Mouse (Mus musculus): ENCODE measurements around the gene Fam84b.

- TF ChIP-seq POLR2A (IDR thresholded peaks at IDR 0.05; ENCODE audit: insufficient read depth, low read length) (no peak), CTCF (IDR thresholded peaks at IDR 0.05; ENCODE audit: low read depth, low read length) (no peak)
These were observed 60.4 kb downstream of the Fam84b start for GRCm38 (mm10) chr15:60793041-60793673.

Data from ES-Bruce4 (cell line).